Comparison of ENCODE assay signal across 8 mouse cellular contexts in genomic region chr4:45764141-45764494, GRCm38 (mm10). TPM values are rescaled to one million over a fixed set of nuclear protein-coding genes. Genes with fewer than 3 reads are reported as not detected.
A peak's percentile ranks its signal among the peaks of the same experiment; 100 is the strongest.
DNase-seq lines count a peak whose midpoint lies in the region; ATAC-seq lines count a peak whose summit lies in the region.

No protein-coding gene starts in this region.

- WGBS in kidney, embryonic 15.5 days, result 13% methylated on average over 10 of the region's 10 CpGs
- WGBS in liver, embryonic 16.5 days (ENCODE audit: insufficient replicate concordance), result 5% methylated on average over 10 of the region's 10 CpGs
- 29% methylated on average over 10 of the region's 10 CpGs for WGBS in stomach, embryonic 15.5 days

- H3K36me3 ChIP-seq in kidney, embryonic 15.5 days, result no peaks in the 10 kb centered on the region
- no peaks in the 10 kb centered on the region for H3K36me3 ChIP-seq in liver, embryonic 16.5 days (ENCODE audit: control insufficient read depth, insufficient read depth)
- H3K36me3 ChIP-seq in stomach, embryonic 15.5 days, result no peaks in the 10 kb centered on the region

- intact Hi-C loops in heart, postnatal 36 days (cut with DNase I), result no loop called here

- H3K4me2 ChIP-seq in kidney, embryonic 15.5 days, result peak overlapping the region; percentile 52
- H3K4me2 ChIP-seq in liver, embryonic 16.5 days (ENCODE audit: low read depth, low read length), result peak overlapping the region; percentile 55
- peak overlapping the region; percentile 44 for H3K4me2 ChIP-seq in stomach, embryonic 15.5 days

- no peak overlapping the region for H3K9ac ChIP-seq in kidney, embryonic 15.5 days
- H3K9ac ChIP-seq in liver, embryonic 16.5 days (ENCODE audit: low read depth, low read length), result no peak overlapping the region
- H3K9ac ChIP-seq in stomach, embryonic 15.5 days, result no peak overlapping the region

- ATAC-seq in kidney, embryonic 15.5 days (replicated peaks; ENCODE audit: low FRiP score), result no peak
- peak; percentile 68 for ATAC-seq in erythroblast, adult 5-6 weeks (replicated peaks; ENCODE audit: low FRiP score, poor library complexity, severe bottlenecking)
- ATAC-seq in liver, embryonic 16.5 days (ENCODE audit: low read depth), result peak; percentile 61; the same call in 1 of the 2 replicates
- no peak for ATAC-seq in stomach, embryonic 15.5 days (ENCODE audit: insufficient read depth, low FRiP score, low read depth)

- no peak for DNase-seq in kidney, postnatal 14 days
- peak; percentile 31 for DNase-seq in heart, postnatal 36 days
- no peak for DNase-seq in B cell, adult 2 months
- DNase-seq in cerebellum, adult 9-11 months, result no peak

- H3K27me3 ChIP-seq in kidney, embryonic 15.5 days, result peaks cover 58% of the 10 kb centered on the region
- H3K27me3 ChIP-seq in liver, embryonic 16.5 days (ENCODE audit: control insufficient read depth, insufficient read depth, low read depth, low read length), result peaks cover 13% of the 10 kb centered on the region
- H3K27me3 ChIP-seq in stomach, embryonic 15.5 days (replicated peaks), result 0 out of 2 replicates have a peak, but pooled peaks cover 7% of the 10 kb centered on the region

- H3K4me3 ChIP-seq in kidney, embryonic 15.5 days (replicated peaks), result peak overlapping the region; percentile 22
- peak overlapping the region; percentile 42 for H3K4me3 ChIP-seq in liver, embryonic 16.5 days (ENCODE audit: low read depth, low read length)
- 0 out of 2 replicates have a peak overlapping the region, but pooled peaks have one; percentile 4 for H3K4me3 ChIP-seq in stomach, embryonic 15.5 days (replicated peaks)

- peaks cover 58% of the 10 kb centered on the region for H3K4me1 ChIP-seq in kidney, embryonic 15.5 days
- H3K4me1 ChIP-seq in liver, embryonic 16.5 days (ENCODE audit: control insufficient read depth, low read depth, low read length), result peaks cover 10% of the 10 kb centered on the region
- H3K4me1 ChIP-seq in stomach, embryonic 15.5 days, result peaks cover 55% of the 10 kb centered on the region

- H3K27ac ChIP-seq in kidney, embryonic 15.5 days, result peak overlapping the region; percentile 16; the same call in 1 of the 2 replicates
- no peak overlapping the region for H3K27ac ChIP-seq in liver, embryonic 16.5 days (ENCODE audit: low read length)
- H3K27ac ChIP-seq in stomach, embryonic 15.5 days, result 0 out of 2 replicates have a peak overlapping the region, but pooled peaks have one; percentile 21

- no peaks in the 10 kb centered on the region for H3K9me3 ChIP-seq in kidney, embryonic 15.5 days (replicated peaks)
- H3K9me3 ChIP-seq in liver, embryonic 16.5 days (replicated peaks; ENCODE audit: control insufficient read depth, low read length), result no peaks in the 10 kb centered on the region
- H3K9me3 ChIP-seq in stomach, embryonic 15.5 days, result no peaks in the 10 kb centered on the region

RNA-seq across cellular contexts. Expression of gene Aldh1b1, which starts 34.7 kb away (rescaled TPM):
- polyA plus RNA-seq in kidney, embryonic 15.5 days (2015; fragmentation: Nextera tagmentation; extraction: Ambion mirVana), result 10.8 and 11.2 TPM in 2 replicates
- total RNA-seq in erythroblast, adult 5-6 weeks (2015; ENCODE audit: low replicate concordance), result 1.3 TPM in 2 replicates
- total RNA-seq in erythroblast, adult 5-6 weeks (2017; ENCODE audit: low replicate concordance), result 1.6 and 2.2 TPM in 2 replicates
- total RNA-seq in heart, postnatal 36 days (2021), result 10 to 100 TPM; 12.4 to 13.0 TPM
- 103 and 114 TPM in 2 replicates for polyA plus RNA-seq in liver, embryonic 16.5 days (2015; fragmentation: Nextera tagmentation; extraction: Ambion mirVana)
- 127 and 187 TPM in 2 replicates for polyA plus RNA-seq in stomach, embryonic 15.5 days (2015; fragmentation: Nextera tagmentation; extraction: Ambion mirVana)

Comparison
In these comparisons a context has a peak if more than half of its experiments do, and no peak if none do; other contexts are left out.
1. ATAC-seq: peak in erythroblast, adult 5-6 weeks (single experiment) and liver, embryonic 16.5 days (single experiment); none in kidney, embryonic 15.5 days (single experiment) and stomach, embryonic 15.5 days (single experiment).
2. DNase-seq: peak in heart, postnatal 36 days (2 of 2); none in kidney, postnatal 14 days (single experiment), B cell, adult 2 months (0 of 2) and cerebellum, adult 9-11 months (single experiment).
3. Peak in every context shown above with its lines, with median percentiles within 50 percentile points of each other: H3K4me2 ChIP-seq and H3K4me3 ChIP-seq.